ENCODE assay signal across 21 mouse cellular contexts in the genomic region with DNA sequence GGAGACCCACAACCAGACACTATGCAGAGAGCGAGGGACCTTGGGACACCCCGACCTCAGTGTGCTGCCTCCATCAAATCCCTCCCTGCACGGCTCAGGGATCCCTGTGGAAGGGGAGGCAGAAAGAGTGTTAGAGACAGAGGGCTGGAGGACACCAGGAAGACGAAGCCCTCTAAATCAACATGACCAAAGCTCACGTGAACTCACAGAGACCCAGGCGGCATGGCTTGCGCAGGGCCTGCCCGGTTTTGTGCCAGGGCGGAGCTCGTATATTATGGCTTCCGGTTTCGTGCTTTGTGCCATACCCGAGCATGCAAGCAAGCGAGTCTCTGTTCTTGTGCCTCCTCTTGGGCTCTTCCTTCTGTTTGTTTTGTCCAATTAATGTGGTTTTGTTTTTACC.
A peak's percentile ranks its signal among the peaks of the same experiment; 100 is the strongest.
DNase-seq lines count a peak whose midpoint lies in the region; ATAC-seq and TF ChIP-seq lines count a peak whose summit lies in the region.
"Had no signal": no experiment of that assay in that cellular context is flagged by ENCODE, and none has a peak within 500 bp of the region (broad histone marks: within the 10 kb centered on the region; RNA-seq: fewer than 3 reads in every experiment).

No protein-coding gene starts in this region.

- WGBS in cerebellum, adult 2 months, result 94% methylated on average over 14 of the region's 14 CpGs

- H3K4me3 ChIP-seq in cerebellum, adult 2 months (replicated peaks; ENCODE audit: insufficient read depth, low read depth, low read length), result no peak overlapping the region
- peak overlapping the region; percentile 53 for H3K4me3 ChIP-seq in testis, adult 2 months (ENCODE audit: control insufficient read depth, low read depth, low read length)
- H3K4me3 ChIP-seq in ES-E14 (ENCODE audit: insufficient read depth in 1 of 2, low read depth in 1 of 2, low read length in 2 of 2, poor library complexity in 1 of 2, severe bottlenecking in 1 of 2), result peak overlapping the region in 1 of 2 experiments; percentile 13; a peak in 2 of 4 replicates
- H3K4me3 ChIP-seq: embryonic facial prominence, embryonic 15.5 days; gastrocnemius, adult 2 months; heart, embryonic 15.5 days; midbrain, embryonic 13.5 days; neural tube, embryonic 12.5 days had no signal

- in situ Hi-C loops in ES-E14 (cut with MboI; ENCODE audit: low sequenced_read_pairs in 2 of 2, unreplicated experiment in 2 of 2), result loop anchor here (10.0 to 25.0 kb wide), 3 partner anchors 190 to 397 kb away; no protein-coding TSS in a partner anchor

- DNase-seq in cerebellum, adult 2 months, result no peak
- no peak for DNase-seq in testis, postnatal 14 days (ENCODE audit: low spot score)
- no peak for DNase-seq in ES-E14 (ENCODE audit: low read depth, low spot score)
- DNase-seq in induced T-regulatory cell, adult 2 months (ENCODE audit: low read depth), result peak; percentile 43
- no peak for DNase-seq in adrenal gland, adult 18-20 months (ENCODE audit: low spot score in 2 of 2)
- DNase-seq in lung, postnatal 10 days, result no peak
- DNase-seq: adrenal gland, postnatal 36 days; gastrocnemius, adult 2 months; kidney, adult 2 months; liver, postnatal 0 days; lung, postnatal 14 days had no signal

- no peak for TF ChIP-seq CTCF in cerebellum, adult 2 months (IDR thresholded peaks at IDR 0.05; ENCODE audit: borderline replicate concordance, insufficient read depth, low read depth, low read length)
- TF ChIP-seq CTCF in testis, adult 2 months (IDR thresholded peaks at IDR 0.05; ENCODE audit: control insufficient read depth, insufficient read depth, insufficient replicate concordance, low read depth, low read length), result no peak

- no peak for TF ChIP-seq POLR2A in cerebellum, adult 2 months (IDR thresholded peaks at IDR 0.05; ENCODE audit: borderline replicate concordance, insufficient read depth, low read length)
- TF ChIP-seq POLR2A in testis, adult 2 months (IDR thresholded peaks at IDR 0.05; ENCODE audit: control insufficient read depth, low read depth, low read length), result no peak

- H3K27me3 ChIP-seq in cerebellum, adult 2 months (ENCODE audit: control insufficient read depth, insufficient read depth, low read length), result no peaks in the 10 kb centered on the region
- H3K27me3 ChIP-seq in testis, adult 2 months (ENCODE audit: control insufficient read depth, insufficient read depth, low read length), result no peaks in the 10 kb centered on the region
- H3K27me3 ChIP-seq: embryonic facial prominence, embryonic 15.5 days; heart, embryonic 15.5 days; midbrain, embryonic 13.5 days; neural tube, embryonic 12.5 days had no signal

- H3K9ac ChIP-seq in ES-E14 (ENCODE audit: insufficient read depth, low read depth, low read length, poor library complexity, severe bottlenecking), result 0 out of 2 replicates have a peak overlapping the region, but pooled peaks have one; percentile 34
- H3K9ac ChIP-seq: embryonic facial prominence, embryonic 15.5 days; heart, embryonic 15.5 days; hindbrain, embryonic 14.5 days; liver, postnatal 0 days; midbrain, embryonic 13.5 days; neural tube, embryonic 12.5 days had no signal

- ATAC-seq in cerebellum, adult (ENCODE audit: insufficient number of reproducible peaks, low FRiP score, low TSS enrichment), result no peak
- ATAC-seq: forebrain, embryonic 14.5 days; liver, postnatal 0 days; midbrain, embryonic 13.5 days had no signal

- peak overlapping the region; percentile 91 for H3K27ac ChIP-seq in cerebellum, adult 2 months (ENCODE audit: insufficient read depth, low read length)
- H3K27ac ChIP-seq in testis, adult 2 months (ENCODE audit: control insufficient read depth, insufficient read depth, low read depth, low read length), result no peak overlapping the region
- no peak overlapping the region for H3K27ac ChIP-seq in ES-E14 (ENCODE audit: insufficient read depth, low read depth, low read length, poor library complexity, severe bottlenecking)
- H3K27ac ChIP-seq: embryonic facial prominence, embryonic 15.5 days; gastrocnemius, adult 2 months; heart, embryonic 15.5 days; hindbrain, embryonic 14.5 days; kidney, postnatal 0 days; midbrain, embryonic 13.5 days; neural tube, embryonic 12.5 days; stomach, postnatal 0 days had no signal

- no peaks in the 10 kb centered on the region for H3K36me3 ChIP-seq in testis, adult 2 months (ENCODE audit: control insufficient read depth, insufficient read depth, low read length)
- H3K36me3 ChIP-seq in ES-E14 (ENCODE audit: control insufficient read depth, insufficient read depth, low read length, poor library complexity, severe bottlenecking), result no peaks in the 10 kb centered on the region
- H3K36me3 ChIP-seq: embryonic facial prominence, embryonic 15.5 days; heart, embryonic 15.5 days; midbrain, embryonic 13.5 days; neural tube, embryonic 12.5 days had no signal

- H3K4me1 ChIP-seq in cerebellum, adult 2 months (ENCODE audit: control insufficient read depth, insufficient read depth, low read length), result peaks cover 25% of the 10 kb centered on the region
- peaks cover 13% of the 10 kb centered on the region for H3K4me1 ChIP-seq in testis, adult 2 months (ENCODE audit: control insufficient read depth, insufficient read depth, low read length)
- peaks cover 0 to 4% of the 10 kb centered on the region in 2 experiments; a peak in 1 of 4 replicates for H3K4me1 ChIP-seq in ES-E14 (ENCODE audit: control insufficient read depth in 2 of 2, insufficient read depth in 2 of 2, low read length in 2 of 2, poor library complexity in 1 of 2)
- H3K4me1 ChIP-seq: midbrain, embryonic 13.5 days; neural tube, embryonic 12.5 days had no signal

- no peaks in the 10 kb centered on the region for H3K9me3 ChIP-seq in ES-E14 (ENCODE audit: control insufficient read depth, insufficient read depth, low read depth, low read length)
- H3K9me3 ChIP-seq: embryonic facial prominence, embryonic 15.5 days; heart, embryonic 15.5 days; midbrain, embryonic 13.5 days; neural tube, embryonic 12.5 days had no signal

TF ChIP-seq in ES-E14, 5 proteins besides CTCF, POLR2A, EP300 and RAD21:
- no peak for TF ChIP-seq MAFK (IDR thresholded peaks at IDR 0.05; ENCODE audit: insufficient read depth, low read depth, low read length)
- no peak for TF ChIP-seq HCFC1 (IDR thresholded peaks at IDR 0.05; ENCODE audit: borderline replicate concordance, insufficient read depth, low read length)
- no peak for TF ChIP-seq ZNF384 (IDR thresholded peaks at IDR 0.05; ENCODE audit: low read depth, low read length)
- no peak for TF ChIP-seq CHD2 (IDR thresholded peaks at IDR 0.05; ENCODE audit: low read depth, low read length)
- TF ChIP-seq ZC3H11A (IDR thresholded peaks at IDR 0.05; ENCODE audit: borderline replicate concordance, low read depth, low read length), result no peak
